Mouse (Mus musculus): ENCODE measurements around the gene Smim12. TPM values are rescaled to one million over a fixed set of nuclear protein-coding genes. Genes with fewer than 3 reads are reported as not detected.

Smim12 gene
- polyA plus RNA-seq, 1 experiment from 2014 or later = 24.6 TPM

- 20% methylated on average over 27 of the region's 28 CpGs for WGBS (ENCODE audit: insufficient replicate concordance)
- Histone ChIP-seq H3K27me3 (ENCODE audit: control insufficient read depth, insufficient read depth, low read depth, low read length) (peaks cover 2% of the 10 kb centered on the region), H3K4me2 (ENCODE audit: low read depth, low read length) (no peak overlapping the region), H3K9ac (ENCODE audit: low read depth, low read length) (no peak overlapping the region), H3K9me3 (replicated peaks; ENCODE audit: control insufficient read depth, low read length) (no peaks in the 10 kb centered on the region), H3K4me1 (ENCODE audit: control insufficient read depth, low read depth, low read length) (no peaks in the 10 kb centered on the region), H3K4me3 (ENCODE audit: low read depth, low read length) (no peak overlapping the region), H3K27ac (ENCODE audit: low read length) (no peak overlapping the region), H3K36me3 (ENCODE audit: control insufficient read depth, insufficient read depth) (no peaks in the 10 kb centered on the region)
- no peak for ATAC-seq (ENCODE audit: low read depth)
These were observed 29.1 kb upstream of the Smim12 start for GRCm38 (mm10) chr4:127214510-127214909.

DNA sequence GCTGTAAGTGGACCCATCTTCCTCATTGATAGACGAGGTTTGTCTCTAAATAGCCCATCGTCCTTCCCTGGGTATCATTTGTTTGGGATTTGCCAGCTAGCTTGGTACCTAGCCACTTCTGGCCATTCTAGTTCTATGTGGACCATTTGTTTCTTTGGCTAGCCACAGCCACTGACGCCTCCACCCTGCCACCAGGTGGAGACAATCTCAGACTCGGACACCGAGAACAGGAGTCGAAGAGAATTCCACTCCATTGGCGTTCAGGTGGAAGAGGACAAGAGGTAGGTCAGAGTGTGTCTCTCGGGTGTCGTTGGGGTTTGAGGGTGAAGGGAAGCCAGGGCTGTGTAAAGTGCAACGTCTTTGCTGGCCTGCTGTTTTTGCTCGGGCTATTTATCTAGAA lies 28.5 kb upstream of the Smim12 start:
- WGBS (ENCODE audit: insufficient replicate concordance) = 38% methylated on average over 11 of the region's 11 CpGs
- Histone ChIP-seq H3K4me2 (ENCODE audit: low read depth, low read length) (no peak overlapping the region), H3K4me3 (ENCODE audit: low read depth, low read length) (no peak overlapping the region), H3K36me3 (ENCODE audit: control insufficient read depth, insufficient read depth) (no peaks in the 10 kb centered on the region), H3K9me3 (replicated peaks; ENCODE audit: control insufficient read depth, low read length) (no peaks in the 10 kb centered on the region), H3K9ac (ENCODE audit: low read depth, low read length) (no peak overlapping the region), H3K4me1 (ENCODE audit: control insufficient read depth, low read depth, low read length) (no peaks in the 10 kb centered on the region), H3K27ac (ENCODE audit: low read length) (no peak overlapping the region), H3K27me3 (ENCODE audit: control insufficient read depth, insufficient read depth, low read depth, low read length) (peaks cover 2% of the 10 kb centered on the region)
- no peak for ATAC-seq (ENCODE audit: low read depth)

DNA sequence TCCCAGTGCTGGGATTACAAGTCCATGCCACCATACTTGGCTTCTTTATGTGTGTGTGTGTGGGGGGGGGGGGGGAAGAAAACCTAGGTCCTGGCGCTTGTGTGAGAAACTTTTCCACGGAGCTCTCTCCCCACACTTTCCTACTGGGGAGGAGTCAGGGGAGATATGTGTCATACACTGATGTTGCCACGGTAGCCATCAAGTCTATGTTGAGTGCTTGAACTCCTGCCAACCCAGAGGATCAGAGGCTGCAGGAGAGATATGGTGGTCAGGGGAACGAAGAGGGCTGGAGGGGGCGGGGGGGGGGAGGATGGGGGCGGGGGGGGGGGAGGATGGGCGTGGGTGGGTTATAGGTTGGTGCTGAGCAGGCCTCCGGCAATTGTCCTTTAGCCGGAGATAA lies 27.8 kb upstream of the Smim12 start:
- Histone ChIP-seq H3K4me1 (ENCODE audit: control insufficient read depth, low read depth, low read length) (no peaks in the 10 kb centered on the region), H3K27me3 (ENCODE audit: control insufficient read depth, insufficient read depth, low read depth, low read length) (peaks cover 2% of the 10 kb centered on the region), H3K4me3 (ENCODE audit: low read depth, low read length) (no peak overlapping the region), H3K9ac (ENCODE audit: low read depth, low read length) (no peak overlapping the region), H3K4me2 (ENCODE audit: low read depth, low read length) (no peak overlapping the region), H3K27ac (ENCODE audit: low read length) (no peak overlapping the region), H3K9me3 (replicated peaks; ENCODE audit: control insufficient read depth, low read length) (no peaks in the 10 kb centered on the region), H3K36me3 (ENCODE audit: control insufficient read depth, insufficient read depth) (no peaks in the 10 kb centered on the region)
- 46% methylated on average over 6 of the region's 9 CpGs for WGBS (ENCODE audit: insufficient replicate concordance)
- ATAC-seq (ENCODE audit: low read depth) = no peak

GRCm38 (mm10) chr4:127216251-127216651 lies 27.3 kb upstream of the Smim12 start:
- 58% methylated on average over 4 of the region's 4 CpGs for WGBS (ENCODE audit: insufficient replicate concordance)

GRCm38 (mm10) chr4:127217048-127217447 lies 26.5 kb upstream of the Smim12 start:
- H3K4me3 ChIP-seq (ENCODE audit: low read depth, low read length) = no peak overlapping the region
- ATAC-seq (ENCODE audit: low read depth) = no peak
- H3K9ac ChIP-seq (ENCODE audit: low read depth, low read length) = no peak overlapping the region
- H3K36me3 ChIP-seq (ENCODE audit: control insufficient read depth, insufficient read depth) = no peaks in the 10 kb centered on the region
- H3K27ac ChIP-seq (ENCODE audit: low read length) = no peak overlapping the region
- H3K4me2 ChIP-seq (ENCODE audit: low read depth, low read length) = no peak overlapping the region
- 63% methylated on average over 11 of the region's 11 CpGs for WGBS (ENCODE audit: insufficient replicate concordance)
- no peaks in the 10 kb centered on the region for H3K9me3 ChIP-seq (replicated peaks; ENCODE audit: control insufficient read depth, low read length)
- H3K27me3 ChIP-seq (ENCODE audit: control insufficient read depth, insufficient read depth, low read depth, low read length) = peaks cover 2% of the 10 kb centered on the region
- no peaks in the 10 kb centered on the region for H3K4me1 ChIP-seq (ENCODE audit: control insufficient read depth, low read depth, low read length)

More at GRCm38 (mm10) chr4:127216251-127216651, 27.3 kb upstream of the Smim12 start:
- no peak overlapping the region for H3K27ac ChIP-seq (ENCODE audit: low read length)
- no peaks in the 10 kb centered on the region for H3K4me1 ChIP-seq (ENCODE audit: control insufficient read depth, low read depth, low read length)
- no peak overlapping the region for H3K4me2 ChIP-seq (ENCODE audit: low read depth, low read length)
- no peak overlapping the region for H3K4me3 ChIP-seq (ENCODE audit: low read depth, low read length)
- no peak overlapping the region for H3K9ac ChIP-seq (ENCODE audit: low read depth, low read length)
- peaks cover 2% of the 10 kb centered on the region for H3K27me3 ChIP-seq (ENCODE audit: control insufficient read depth, insufficient read depth, low read depth, low read length)
- no peak for ATAC-seq (ENCODE audit: low read depth)
- no peaks in the 10 kb centered on the region for H3K9me3 ChIP-seq (replicated peaks; ENCODE audit: control insufficient read depth, low read length)
- no peaks in the 10 kb centered on the region for H3K36me3 ChIP-seq (ENCODE audit: control insufficient read depth, insufficient read depth)

DNA sequence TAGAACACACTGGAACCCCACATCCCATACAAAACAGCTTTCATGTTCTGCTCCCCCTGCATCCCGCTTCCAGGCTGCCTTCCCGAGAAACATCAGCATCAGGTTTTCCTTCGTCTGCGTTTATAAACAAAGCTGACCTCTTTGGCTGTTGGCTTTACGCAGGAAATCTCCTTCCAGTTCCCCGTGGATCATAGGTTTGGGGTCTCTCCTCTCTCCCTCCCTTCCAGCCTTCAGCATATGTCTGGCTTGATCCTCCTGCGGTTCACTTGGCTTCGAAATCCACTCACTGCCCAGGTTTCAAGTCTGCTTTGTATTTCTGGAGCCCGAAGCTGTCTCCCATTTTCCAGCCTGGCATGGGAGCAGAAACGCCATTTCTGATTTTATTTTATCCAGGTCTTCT lies 20.3 kb upstream of the Smim12 start:
- Histone ChIP-seq H3K4me2 (ENCODE audit: low read depth, low read length) (no peak overlapping the region), H3K9me3 (replicated peaks; ENCODE audit: control insufficient read depth, low read length) (no peaks in the 10 kb centered on the region), H3K9ac (ENCODE audit: low read depth, low read length) (no peak overlapping the region), H3K4me1 (ENCODE audit: control insufficient read depth, low read depth, low read length) (no peaks in the 10 kb centered on the region), H3K27ac (ENCODE audit: low read length) (no peak overlapping the region), H3K27me3 (ENCODE audit: control insufficient read depth, insufficient read depth, low read depth, low read length) (peaks cover 23% of the 10 kb centered on the region), H3K4me3 (ENCODE audit: low read depth, low read length) (no peak overlapping the region), H3K36me3 (ENCODE audit: control insufficient read depth, insufficient read depth) (no peaks in the 10 kb centered on the region)
- WGBS (ENCODE audit: insufficient replicate concordance) = 20% methylated on average over 10 of the region's 10 CpGs
- ATAC-seq (ENCODE audit: low read depth) = no peak

DNA sequence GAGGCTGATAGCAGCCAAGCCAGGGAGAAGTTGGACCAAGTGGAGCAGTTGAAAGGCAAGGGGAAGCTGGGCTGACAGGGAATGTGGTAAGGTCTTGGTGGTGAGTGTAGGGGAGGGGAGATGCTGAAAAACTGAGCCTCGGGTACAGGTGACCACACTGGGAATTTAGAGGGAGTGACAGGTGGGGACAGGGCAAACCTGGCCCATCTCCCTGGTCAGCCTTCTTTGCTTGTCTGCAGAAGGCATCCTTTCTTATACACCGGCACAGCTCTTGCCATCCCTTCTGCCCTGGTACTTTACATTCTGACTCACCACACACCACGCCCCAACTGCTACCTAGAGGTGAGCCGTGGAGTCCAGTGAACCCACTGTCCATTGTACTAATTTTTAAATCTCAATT lies 19.8 kb upstream of the Smim12 start:
- 38% methylated on average over 4 of the region's 4 CpGs for WGBS (ENCODE audit: insufficient replicate concordance)
- no peaks in the 10 kb centered on the region for H3K9me3 ChIP-seq (replicated peaks; ENCODE audit: control insufficient read depth, low read length)
- no peaks in the 10 kb centered on the region for H3K36me3 ChIP-seq (ENCODE audit: control insufficient read depth, insufficient read depth)
- no peak overlapping the region for H3K9ac ChIP-seq (ENCODE audit: low read depth, low read length)
- H3K4me1 ChIP-seq (ENCODE audit: control insufficient read depth, low read depth, low read length) = no peaks in the 10 kb centered on the region
- H3K4me2 ChIP-seq (ENCODE audit: low read depth, low read length) = no peak overlapping the region
- no peak for ATAC-seq (ENCODE audit: low read depth)
- H3K27me3 ChIP-seq (ENCODE audit: control insufficient read depth, insufficient read depth, low read depth, low read length) = peaks cover 23% of the 10 kb centered on the region
- H3K4me3 ChIP-seq (ENCODE audit: low read depth, low read length) = no peak overlapping the region
- H3K27ac ChIP-seq (ENCODE audit: low read length) = no peak overlapping the region

DNA sequence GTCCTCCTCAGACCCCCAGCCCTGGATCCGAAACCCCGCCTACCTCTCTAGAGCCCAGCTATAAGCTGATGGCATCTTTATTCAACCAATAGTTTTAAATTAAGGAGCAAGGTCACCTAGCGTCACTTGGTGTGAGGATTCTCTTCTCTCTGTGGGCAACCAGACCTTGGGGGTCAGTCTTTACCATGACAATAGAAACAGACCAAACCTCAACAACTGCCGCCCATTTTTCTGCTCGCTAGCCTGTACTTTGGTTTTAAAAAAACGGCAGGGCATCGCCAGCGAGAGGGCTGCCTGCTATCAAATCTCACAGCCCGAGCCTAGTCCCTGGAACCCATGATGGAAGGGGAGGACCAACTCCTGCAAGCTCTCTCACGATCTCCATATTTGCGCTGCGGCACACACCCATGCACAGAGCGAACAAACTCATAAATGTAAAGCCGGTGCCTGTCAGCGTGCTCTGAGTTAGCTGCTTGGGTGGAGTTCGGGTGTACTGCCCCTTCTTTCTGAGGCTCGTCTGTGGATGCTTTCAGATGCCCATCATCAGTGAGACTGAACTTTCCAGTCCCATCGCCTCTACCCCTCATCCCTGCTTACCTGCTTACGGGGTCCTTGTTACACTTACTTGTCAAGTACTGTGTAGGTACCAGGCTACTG lies 19.0 kb upstream of the Smim12 start:
- H3K27me3 ChIP-seq (ENCODE audit: control insufficient read depth, insufficient read depth, low read depth, low read length) = peaks cover 23% of the 10 kb centered on the region
- H3K4me3 ChIP-seq (ENCODE audit: low read depth, low read length) = no peak overlapping the region
- no peak overlapping the region for H3K4me2 ChIP-seq (ENCODE audit: low read depth, low read length)
- no peak for ATAC-seq (ENCODE audit: low read depth)
- H3K4me1 ChIP-seq (ENCODE audit: control insufficient read depth, low read depth, low read length) = no peaks in the 10 kb centered on the region
- H3K36me3 ChIP-seq (ENCODE audit: control insufficient read depth, insufficient read depth) = no peaks in the 10 kb centered on the region
- H3K27ac ChIP-seq (ENCODE audit: low read length) = no peak overlapping the region
- no peaks in the 10 kb centered on the region for H3K9me3 ChIP-seq (replicated peaks; ENCODE audit: control insufficient read depth, low read length)
- 21% methylated on average over 19 of the region's 19 CpGs for WGBS (ENCODE audit: insufficient replicate concordance)
- H3K9ac ChIP-seq (ENCODE audit: low read depth, low read length) = no peak overlapping the region

DNA sequence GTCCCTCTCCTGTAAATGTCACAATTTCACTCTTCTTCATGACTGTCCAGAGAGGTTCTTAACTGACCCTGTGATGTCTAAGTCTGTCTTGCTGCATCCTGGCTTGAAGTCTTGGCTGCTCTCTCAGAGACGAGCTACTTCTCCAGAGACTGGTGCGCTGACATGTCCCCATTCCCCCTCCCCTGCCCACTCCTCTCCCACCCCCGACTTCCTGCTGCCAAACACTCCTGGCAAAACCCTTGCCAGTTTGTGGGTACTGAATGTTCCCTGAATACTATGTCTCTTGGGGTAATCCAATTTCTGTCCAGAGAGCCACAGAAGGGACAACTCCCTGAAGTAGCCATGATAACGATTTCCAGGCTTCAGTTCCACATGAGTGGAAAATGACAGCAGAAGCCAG lies 17.5 kb upstream of the Smim12 start:
- Histone ChIP-seq H3K27me3 (ENCODE audit: control insufficient read depth, insufficient read depth, low read depth, low read length) (peaks cover 23% of the 10 kb centered on the region), H3K4me2 (ENCODE audit: low read depth, low read length) (no peak overlapping the region), H3K9me3 (replicated peaks; ENCODE audit: control insufficient read depth, low read length) (no peaks in the 10 kb centered on the region), H3K27ac (ENCODE audit: low read length) (no peak overlapping the region), H3K4me3 (ENCODE audit: low read depth, low read length) (no peak overlapping the region), H3K36me3 (ENCODE audit: control insufficient read depth, insufficient read depth) (no peaks in the 10 kb centered on the region), H3K4me1 (ENCODE audit: control insufficient read depth, low read depth, low read length) (no peaks in the 10 kb centered on the region), H3K9ac (ENCODE audit: low read depth, low read length) (no peak overlapping the region)
- WGBS (ENCODE audit: insufficient replicate concordance) = 37% methylated on average over 4 of the region's 4 CpGs
- no peak for ATAC-seq (ENCODE audit: low read depth)
